Comparison of ENCODE assay signal across 20 mouse cellular contexts in the genomic region with DNA sequence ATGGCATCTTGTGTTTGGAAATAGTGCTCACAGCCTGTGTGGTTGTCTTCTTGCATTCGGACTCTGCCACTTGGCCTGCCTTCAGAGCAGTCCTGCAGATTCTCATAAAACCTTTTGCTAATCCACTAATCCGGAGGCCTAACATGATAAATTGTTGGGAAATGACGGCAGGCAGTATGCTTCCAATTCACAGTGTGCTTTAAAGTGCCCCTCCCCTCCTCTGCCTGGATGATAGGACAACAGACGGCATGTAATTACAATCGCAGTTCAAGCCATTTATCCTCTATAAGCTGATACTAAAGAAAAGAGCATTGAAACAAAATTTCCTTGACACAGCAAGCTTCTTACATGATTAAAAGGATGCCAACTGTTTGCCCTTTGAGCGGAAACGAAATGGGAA. TPM values are rescaled to one million over a fixed set of nuclear protein-coding genes. Genes with fewer than 3 reads are reported as not detected.
DNase-seq lines count a peak whose midpoint lies in the region; ATAC-seq and TF ChIP-seq lines count a peak whose summit lies in the region.
"Had no signal": no experiment of that assay in that cellular context is flagged by ENCODE, and none has a peak within 500 bp of the region (broad histone marks: within the 10 kb centered on the region; RNA-seq: fewer than 3 reads in every experiment).

No protein-coding gene starts in this region.

- peak; percentile 69 for ATAC-seq in forebrain, embryonic 13.5 days
- no peak for ATAC-seq in forebrain, postnatal 0 days
- ATAC-seq in hindbrain, postnatal 0 days: peak; percentile 46; the same call in 1 of the 2 replicates
- no peak for ATAC-seq in hindbrain, embryonic 12.5 days (ENCODE audit: low FRiP score)
- peak; percentile 34; the same call in 1 of the 2 replicates for ATAC-seq in midbrain, embryonic 12.5 days (ENCODE audit: low FRiP score, low read depth)
- no peak for ATAC-seq in midbrain, embryonic 13.5 days

- H3K9me3 ChIP-seq in forebrain, embryonic 13.5 days (replicated peaks): no peaks in the 10 kb centered on the region
- H3K9me3 ChIP-seq in forebrain, postnatal 0 days (ENCODE audit: low read length): no peaks in the 10 kb centered on the region
- no peaks in the 10 kb centered on the region for H3K9me3 ChIP-seq in hindbrain, postnatal 0 days (ENCODE audit: low read length)
- no peaks in the 10 kb centered on the region for H3K9me3 ChIP-seq in hindbrain, embryonic 12.5 days (replicated peaks)
- no peaks in the 10 kb centered on the region for H3K9me3 ChIP-seq in midbrain, embryonic 12.5 days
- no peaks in the 10 kb centered on the region for H3K9me3 ChIP-seq in midbrain, embryonic 13.5 days
- H3K9me3 ChIP-seq: embryonic facial prominence, embryonic 15.5 days; limb, embryonic 15.5 days had no signal

- 40% methylated on average over 7 of the region's 7 CpGs for WGBS in forebrain, embryonic 13.5 days
- 40% methylated on average over 7 of the region's 7 CpGs for WGBS in forebrain, postnatal 0 days
- 51% methylated on average over 7 of the region's 7 CpGs for WGBS in hindbrain, postnatal 0 days
- 69% methylated on average over 7 of the region's 7 CpGs for WGBS in hindbrain, embryonic 12.5 days
- WGBS in midbrain, embryonic 12.5 days: 51% methylated on average over 7 of the region's 7 CpGs
- 44% methylated on average over 7 of the region's 7 CpGs for WGBS in midbrain, embryonic 13.5 days

- no peaks in the 10 kb centered on the region for H3K27me3 ChIP-seq in forebrain, embryonic 13.5 days
- H3K27me3 ChIP-seq in forebrain, postnatal 0 days (ENCODE audit: insufficient read depth, low read length): no peaks in the 10 kb centered on the region
- no peaks in the 10 kb centered on the region for H3K27me3 ChIP-seq in hindbrain, postnatal 0 days (ENCODE audit: insufficient read depth, low read length)
- no peaks in the 10 kb centered on the region for H3K27me3 ChIP-seq in hindbrain, embryonic 12.5 days
- no peaks in the 10 kb centered on the region for H3K27me3 ChIP-seq in midbrain, embryonic 12.5 days
- H3K27me3 ChIP-seq in midbrain, embryonic 13.5 days: no peaks in the 10 kb centered on the region
- H3K27me3 ChIP-seq: embryonic facial prominence, embryonic 15.5 days; limb, embryonic 15.5 days had no signal

- H3K36me3 ChIP-seq in forebrain, embryonic 13.5 days (ENCODE audit: poor library complexity, severe bottlenecking): peaks cover 4% of the 10 kb centered on the region; the same call in 1 of the 2 replicates
- H3K36me3 ChIP-seq in forebrain, postnatal 0 days (ENCODE audit: insufficient read depth): peaks cover 5% of the 10 kb centered on the region; the same call in 1 of the 2 replicates
- no peaks in the 10 kb centered on the region for H3K36me3 ChIP-seq in hindbrain, postnatal 0 days (ENCODE audit: insufficient read depth, low read length)
- H3K36me3 ChIP-seq in hindbrain, embryonic 12.5 days: no peaks in the 10 kb centered on the region
- H3K36me3 ChIP-seq in midbrain, embryonic 12.5 days: peaks cover 4% of the 10 kb centered on the region; the same call in 1 of the 2 replicates
- peaks cover 5% of the 10 kb centered on the region; the same call in 1 of the 2 replicates for H3K36me3 ChIP-seq in midbrain, embryonic 13.5 days
- H3K36me3 ChIP-seq: embryonic facial prominence, embryonic 15.5 days; limb, embryonic 15.5 days had no signal

- no peak overlapping the region for H3K4me3 ChIP-seq in forebrain, embryonic 13.5 days
- no peak overlapping the region for H3K4me3 ChIP-seq in forebrain, postnatal 0 days (ENCODE audit: low read depth, low read length)
- no peak overlapping the region for H3K4me3 ChIP-seq in hindbrain, postnatal 0 days (ENCODE audit: low read length)
- no peak overlapping the region for H3K4me3 ChIP-seq in hindbrain, embryonic 12.5 days
- no peak overlapping the region for H3K4me3 ChIP-seq in midbrain, embryonic 12.5 days
- no peak overlapping the region for H3K4me3 ChIP-seq in midbrain, embryonic 13.5 days (replicated peaks)
- H3K4me3 ChIP-seq: embryonic facial prominence, embryonic 15.5 days; limb, embryonic 15.5 days had no signal

- H3K4me1 ChIP-seq in forebrain, embryonic 13.5 days: no peaks in the 10 kb centered on the region; the same call in 1 of the 2 replicates
- H3K4me1 ChIP-seq in forebrain, postnatal 0 days (ENCODE audit: insufficient read depth): no peaks in the 10 kb centered on the region
- H3K4me1 ChIP-seq in hindbrain, postnatal 0 days (ENCODE audit: insufficient read depth, low read length): no peaks in the 10 kb centered on the region
- no peaks in the 10 kb centered on the region for H3K4me1 ChIP-seq in hindbrain, embryonic 12.5 days
- H3K4me1 ChIP-seq in midbrain, embryonic 12.5 days: peaks cover 5% of the 10 kb centered on the region; the same call in 1 of the 2 replicates
- no peaks in the 10 kb centered on the region for H3K4me1 ChIP-seq in midbrain, embryonic 13.5 days (replicated peaks)
- H3K4me1 ChIP-seq: embryonic facial prominence, embryonic 15.5 days; limb, embryonic 15.5 days had no signal

- TF ChIP-seq CTCF in forebrain, postnatal 0 days (IDR thresholded peaks at IDR 0.05; ENCODE audit: low read depth): no peak
- no peak for TF ChIP-seq CTCF in hindbrain, postnatal 0 days (IDR thresholded peaks at IDR 0.05; ENCODE audit: low read depth)

- no peak overlapping the region for H3K9ac ChIP-seq in forebrain, embryonic 13.5 days
- no peak overlapping the region for H3K9ac ChIP-seq in forebrain, postnatal 0 days
- no peak overlapping the region for H3K9ac ChIP-seq in hindbrain, postnatal 0 days (replicated peaks; ENCODE audit: low read length)
- H3K9ac ChIP-seq in hindbrain, embryonic 12.5 days: no peak overlapping the region
- H3K9ac ChIP-seq in midbrain, embryonic 12.5 days (replicated peaks): no peak overlapping the region
- H3K9ac ChIP-seq in midbrain, embryonic 13.5 days (replicated peaks): no peak overlapping the region
- H3K9ac ChIP-seq: embryonic facial prominence, embryonic 15.5 days; limb, embryonic 15.5 days had no signal

- no peak for DNase-seq in forebrain, postnatal 0 days
- peak; percentile 36 for DNase-seq in hindbrain, postnatal 0 days (ENCODE audit: low spot score)
- peak; percentile 4 for DNase-seq in fat pad, adult 2 months (ENCODE audit: extremely low read depth, low read depth, low spot score)
- no peak for DNase-seq in layer of hippocampus, adult 18-20 months (ENCODE audit: low spot score in 2 of 2)
- DNase-seq: adrenal gland, postnatal 14 days; cerebellum, adult 8-10 months; kidney, adult 9 months; left cerebral cortex, postnatal 4 days; right cerebral cortex, postnatal 14 days; thymus, adult 2 months; thymus, postnatal 4 days had no signal

- no peak overlapping the region for H3K4me2 ChIP-seq in forebrain, embryonic 13.5 days
- H3K4me2 ChIP-seq in forebrain, postnatal 0 days (ENCODE audit: low read depth): no peak overlapping the region
- no peak overlapping the region for H3K4me2 ChIP-seq in hindbrain, postnatal 0 days (ENCODE audit: low read depth, low read length)
- no peak overlapping the region for H3K4me2 ChIP-seq in hindbrain, embryonic 12.5 days (replicated peaks)
- H3K4me2 ChIP-seq in midbrain, embryonic 12.5 days (replicated peaks): no peak overlapping the region
- H3K4me2 ChIP-seq in midbrain, embryonic 13.5 days (replicated peaks): no peak overlapping the region
- H3K4me2 ChIP-seq: embryonic facial prominence, embryonic 15.5 days; heart, embryonic 11.5 days; limb, embryonic 15.5 days had no signal

- no peak overlapping the region for H3K27ac ChIP-seq in forebrain, embryonic 13.5 days
- H3K27ac ChIP-seq in forebrain, postnatal 0 days (ENCODE audit: low read depth, low read length): no peak overlapping the region
- no peak overlapping the region for H3K27ac ChIP-seq in hindbrain, postnatal 0 days
- H3K27ac ChIP-seq in hindbrain, embryonic 12.5 days: no peak overlapping the region
- no peak overlapping the region for H3K27ac ChIP-seq in midbrain, embryonic 12.5 days (replicated peaks)
- no peak overlapping the region for H3K27ac ChIP-seq in midbrain, embryonic 13.5 days
- H3K27ac ChIP-seq: embryonic facial prominence, embryonic 15.5 days; limb, embryonic 15.5 days; macrophage; stomach, postnatal 0 days had no signal

RNA-seq across cellular contexts. Expression of a gene that starts 33.7 kb away (rescaled TPM):
- polyA plus RNA-seq in forebrain, embryonic 13.5 days (2015; fragmentation: Nextera tagmentation; extraction: Ambion mirVana): 17.1 and 19.0 TPM in 2 replicates
- total RNA-seq in forebrain, postnatal 0 days (2014; rRNA removed): 30.9 and 32.3 TPM in 2 replicates
- 7.9 and 10.6 TPM in 2 replicates for polyA plus RNA-seq in forebrain, postnatal 0 days (2015; fragmentation: Nextera tagmentation; extraction: Ambion mirVana)
- 44.7 and 45.3 TPM in 2 replicates for total RNA-seq in hindbrain, postnatal 0 days (2014; rRNA removed)
- polyA plus RNA-seq in hindbrain, postnatal 0 days (2015; fragmentation: Nextera tagmentation; extraction: Ambion mirVana): 9.8 and 11.6 TPM in 2 replicates
- polyA plus RNA-seq in hindbrain, embryonic 12.5 days (2016; fragmentation: Nextera tagmentation; extraction: Ambion mirVana): 20.5 and 21.8 TPM in 2 replicates
- 17.9 and 20.0 TPM in 2 replicates for polyA plus RNA-seq in midbrain, embryonic 12.5 days (2016; fragmentation: Nextera tagmentation; extraction: Ambion mirVana)
- polyA plus RNA-seq in midbrain, embryonic 13.5 days (2015; fragmentation: Nextera tagmentation; extraction: Ambion mirVana): 23.4 and 25.9 TPM in 2 replicates
- total RNA-seq in layer of hippocampus, adult 18-20 months (2021): 10 to 100 TPM; 28.6 to 31.0 TPM

Comparison
In these comparisons a context has a peak if more than half of its experiments do, and no peak if none do; other contexts are left out.
1. ATAC-seq: peak in forebrain, embryonic 13.5 days (single experiment), hindbrain, postnatal 0 days (single experiment) and midbrain, embryonic 12.5 days (single experiment); none in forebrain, postnatal 0 days (single experiment), hindbrain, embryonic 12.5 days (single experiment) and midbrain, embryonic 13.5 days (single experiment).
2. DNase-seq: peak in hindbrain, postnatal 0 days (single experiment) and fat pad, adult 2 months (single experiment); none in forebrain, postnatal 0 days (single experiment) and layer of hippocampus, adult 18-20 months (0 of 2).